Mouse (Mus musculus): ENCODE measurements around the gene Lrrc40. TPM values are rescaled to one million over a fixed set of nuclear protein-coding genes. Genes with fewer than 3 reads are reported as not detected.
A peak's percentile ranks its signal among the peaks of the same experiment; 100 is the strongest.

Lrrc40 gene
- total RNA-seq (2021), result 10 to 100 TPM; 30.1 to 32.9 TPM
- long read RNA-seq, experiment 1, full-length matches to known transcripts, result 26 of 53 reads
- long read RNA-seq, experiment 1, partial matches to known transcripts, result 7 of 53 reads
- long read RNA-seq, experiment 1, other reads (novel, unspliced or antisense), result 20 of 53 reads
- long read RNA-seq, experiment 2, full-length matches to known transcripts, result 11 of 34 reads
- long read RNA-seq, experiment 2, partial matches to known transcripts, result 4 of 34 reads
- long read RNA-seq, experiment 2, other reads (novel, unspliced or antisense), result 19 of 34 reads

- peak; percentile 96 for DNase-seq (ENCODE audit: low spot score in 2 of 2)
These were observed at the start of gene Lrrc40, which contains the start of gene Srsf11 for GRCm38 (mm10) chr3:158036329-158036988. TSS of gene Lrrc40 (plus strand) at chr3:158036662. TSS of gene Srsf11 (minus strand) at chr3:158036639.

- no peak for DNase-seq (ENCODE audit: low spot score in 2 of 2)
These were observed 43.1 kb upstream of the Lrrc40 start for GRCm38 (mm10) chr3:157993322-157993721.

- DNase-seq (ENCODE audit: low spot score in 2 of 2), result no peak
These were observed 40.7 kb upstream of the Lrrc40 start for GRCm38 (mm10) chr3:157995726-157996125.

GRCm38 (mm10) chr3:157998742-157999369 lies 37.6 kb upstream of the Lrrc40 start:
- no peak for DNase-seq (ENCODE audit: low spot score in 2 of 2)

GRCm38 (mm10) chr3:158008647-158009046 lies 27.8 kb upstream of the Lrrc40 start:
- no peak for DNase-seq (ENCODE audit: low spot score in 2 of 2)

- DNase-seq (ENCODE audit: low spot score in 2 of 2), result peak in 1 of 2 experiments; percentile 6
These were observed 26.6 kb upstream of the Lrrc40 start for GRCm38 (mm10) chr3:158009762-158010320.

GRCm38 (mm10) chr3:158031371-158031925 lies 5.0 kb upstream of the Lrrc40 start:
- DNase-seq (ENCODE audit: low spot score in 2 of 2), result peak; percentile 89 to 93

- no peak for DNase-seq (ENCODE audit: low spot score in 2 of 2)
These were observed 4.4 kb upstream of the Lrrc40 start for GRCm38 (mm10) chr3:158032106-158032505.

- no peak for DNase-seq (ENCODE audit: low spot score in 2 of 2)
These were observed 596 bp upstream of the Lrrc40 start for GRCm38 (mm10) chr3:158035866-158036265.

GRCm38 (mm10) chr3:158038106-158038505 lies 1.6 kb downstream of the Lrrc40 start:
- no peak for DNase-seq (ENCODE audit: low spot score in 2 of 2)

GRCm38 (mm10) chr3:158040755-158041154 lies 4.3 kb downstream of the Lrrc40 start:
- no peak for DNase-seq (ENCODE audit: low spot score in 2 of 2)

GRCm38 (mm10) chr3:158049508-158049907 lies 13.0 kb downstream of the Lrrc40 start:
- no peak for DNase-seq (ENCODE audit: low spot score in 2 of 2)

- DNase-seq (ENCODE audit: low spot score in 2 of 2), result peak; percentile 22 to 36
These were observed 24.3 kb downstream of the Lrrc40 start for GRCm38 (mm10) chr3:158060621-158061291.

GRCm38 (mm10) chr3:158061811-158062523 lies 25.5 kb downstream of the Lrrc40 start:
- no peak for DNase-seq (ENCODE audit: low spot score in 2 of 2)

GRCm38 (mm10) chr3:158065256-158065655 lies 28.8 kb downstream of the Lrrc40 start:
- no peak for DNase-seq (ENCODE audit: low spot score in 2 of 2)

- DNase-seq (ENCODE audit: low spot score in 2 of 2), result no peak
These were observed 31.5 kb downstream of the Lrrc40 start for GRCm38 (mm10) chr3:158067916-158068315.

- no peak for DNase-seq (ENCODE audit: low spot score in 2 of 2)
These were observed 32.3 kb downstream of the Lrrc40 start for GRCm38 (mm10) chr3:158068613-158069263.

GRCm38 (mm10) chr3:158075004-158075403 lies 38.5 kb downstream of the Lrrc40 start:
- DNase-seq (ENCODE audit: low spot score in 2 of 2), result no peak

GRCm38 (mm10) chr3:158076685-158077379 lies 40.4 kb downstream of the Lrrc40 start:
- DNase-seq (ENCODE audit: low spot score in 2 of 2), result no peak

All from left cerebral cortex, adult 18-20 months (tissue).